Mouse (Mus musculus) CH12.LX (cell line): Measurements from ENCODE around the gene Elp4. TPM values are rescaled to one million over a fixed set of nuclear protein-coding genes. Genes with fewer than 3 reads are reported as not detected.

Experiments used
- DNase-seq: peaks from one replicate; pipeline ENCODE4 v3.0.0-alpha.2; 2013; ENCODE audit errors: extremely low read depth
- H3K27ac ChIP-seq: 2 replicates; pipeline ENCODE4 v1.5.1; 2012; ENCODE audit warnings: low read depth, mild to moderate bottlenecking, control low read depth, moderate library complexity; ENCODE audit not compliant: insufficient read depth
- H3K27me3 ChIP-seq: replicated peaks from 2 replicates; pipeline ENCODE3; 2012; ENCODE audit warnings: inconsistent platforms
- H3K36me3 ChIP-seq, 2 experiments: replicated peaks in 1 of 2; 2 replicates each; pipeline versions ENCODE3 to v1.6.1; 2012; ENCODE audit warnings: inconsistent platforms in 1 of 2, low read length in 1 of 2, mild to moderate bottlenecking in 1 of 2, mixed read lengths in 1 of 2, moderate library complexity in 1 of 2; ENCODE audit not compliant: control insufficient read depth in 1 of 2, insufficient read depth in 1 of 2
- H3K4me1 ChIP-seq, 2 experiments: 2 replicates each; pipeline ENCODE4 v1.6.1; 2012; ENCODE audit warnings: inconsistent platforms in 1 of 2, moderate library complexity in 1 of 2; ENCODE audit not compliant: insufficient read depth in 2 of 2, control insufficient read depth in 1 of 2
- H3K4me2 ChIP-seq: 2 replicates; pipeline ENCODE4 v1.6.1; 2012; ENCODE audit warnings: low read depth, mild to moderate bottlenecking, control low read depth; ENCODE audit not compliant: poor library complexity, insufficient read depth, severe bottlenecking
- H3K4me3 ChIP-seq, 3 experiments: fragments of 150-350 bp in 1 of 3; sonication (generic) in 1 of 3; replicated peaks in 1 of 3; 2 replicates each; pipeline versions ENCODE3 to v1.5.1; 2011 to 2012; ENCODE audit warnings: low read depth in 2 of 3, low read length in 2 of 3, mild to moderate bottlenecking in 2 of 3, moderate library complexity in 2 of 3, control low read depth in 1 of 3, improper control_type of control experiment in 1 of 3, inconsistent platforms in 1 of 3, mixed read lengths in 1 of 3; ENCODE audit not compliant: poor library complexity in 1 of 3
- H3K79me2 ChIP-seq: replicated peaks from 2 replicates; pipeline ENCODE4 v1.6.1; 2012; ENCODE audit warnings: mild to moderate bottlenecking, moderate library complexity; ENCODE audit not compliant: control insufficient read depth, poor library complexity, insufficient read depth, severe bottlenecking; ENCODE audit errors: extremely low read depth
- H3K9ac ChIP-seq: 2 replicates; pipeline ENCODE4 v1.6.1; 2012; ENCODE audit warnings: low read depth, mild to moderate bottlenecking, control low read depth, moderate library complexity; ENCODE audit not compliant: insufficient read depth
- H3K9me3 ChIP-seq: replicated peaks from 2 replicates; pipeline ENCODE3; 2012; ENCODE audit warnings: low read length, inconsistent platforms, mixed read lengths
- BHLHE40 ChIP-seq: IDR thresholded peaks from 2 replicates; pipeline ENCODE4 v1.6.1; 2011; ENCODE audit warnings: mild to moderate bottlenecking, low read depth, low read length, improper control_type of control experiment
- CHD2 ChIP-seq: IDR thresholded peaks from 2 replicates; pipeline ENCODE4 v1.6.1; 2011; ENCODE audit warnings: low read length, improper control_type of control experiment
- E2F4 ChIP-seq: IDR thresholded peaks from 2 replicates; pipeline ENCODE4 v1.6.1; 2011; ENCODE audit warnings: low read depth, low read length, improper control_type of control experiment; ENCODE audit not compliant: insufficient replicate concordance
- HCFC1 ChIP-seq: IDR thresholded peaks from 2 replicates; pipeline ENCODE4 v1.6.1; 2012; ENCODE audit warnings: low read depth, mild to moderate bottlenecking, inconsistent platforms, low read length, improper control_type of control experiment
- JUND ChIP-seq: conservative IDR thresholded peaks from 2 replicates; pipeline ENCODE4 v1.6.1; 2011; ENCODE audit warnings: low read depth, low read length, improper control_type of control experiment
- MAX ChIP-seq: IDR thresholded peaks from 2 replicates; pipeline ENCODE4 v1.6.1; 2011; ENCODE audit warnings: low read length, improper control_type of control experiment
- MEF2A ChIP-seq: IDR thresholded peaks from 2 replicates; pipeline ENCODE4 v1.6.1; 2014; ENCODE audit warnings: low read depth, mild to moderate bottlenecking, inconsistent platforms, low read length, improper control_type of control experiment, borderline replicate concordance
- NRF1 ChIP-seq: IDR thresholded peaks from 2 replicates; pipeline ENCODE4 v1.6.1; 2014; ENCODE audit warnings: low read depth, mild to moderate bottlenecking, inconsistent platforms, low read length, improper control_type of control experiment, moderate library complexity
- PAX5 ChIP-seq: IDR thresholded peaks from 2 replicates; pipeline ENCODE4 v1.6.1; 2012; ENCODE audit warnings: low read length, inconsistent platforms, mixed read lengths
- POLR2AphosphoS2 ChIP-seq: IDR thresholded peaks from 2 replicates; pipeline ENCODE4 v1.6.1; 2011; ENCODE audit warnings: low read depth, low read length, improper control_type of control experiment
- UBTF ChIP-seq: IDR thresholded peaks from 2 replicates; pipeline ENCODE4 v1.6.1; 2012; ENCODE audit warnings: low read depth, mild to moderate bottlenecking, inconsistent platforms, low read length, improper control_type of control experiment, moderate library complexity
- ZMIZ1 ChIP-seq: IDR thresholded peaks from 2 replicates; pipeline ENCODE4 v1.6.1; 2012; ENCODE audit warnings: low read depth, mild to moderate bottlenecking, inconsistent platforms, low read length, improper control_type of control experiment
- ZNF384 ChIP-seq: IDR thresholded peaks from 2 replicates; pipeline ENCODE4 v1.6.1; 2012; ENCODE audit warnings: low read depth, low read length, improper control_type of control experiment, inconsistent platforms
- dilution Hi-C: fragments of 300-500 bp; cut with MboI; formaldehyde crosslinking; loops from 2 replicates; pipeline ENCODE4 v1.14.3; 2020; ENCODE audit warnings: low sequenced_read_pairs; ENCODE audit not compliant: extremely low pct_unique_long_range_greater_than_20kb, extremely low pct_ligation_motif_present
- in situ Hi-C: fragments of 300-500 bp; cut with MboI; formaldehyde crosslinking; loops from 3 replicates; pipeline ENCODE4 v1.14.3; 2019; ENCODE audit warnings: low sequenced_read_pairs, low pct_ligation_motif_present, low pct_unique_long_range_greater_than_20kb, mixed read lengths
- polyA plus RNA-seq: library from polyadenylated mRNA; unstranded; fragments of >175 nt; gene quantifications from 2 replicates; pipeline ENCODE4 v1.2.1, GENCODE M21; 2012; ENCODE audit warnings: low read depth; ENCODE audit not compliant: insufficient read length
- total RNA-seq, 2 experiments: library from RNA; depleted of rRNA; stranded (reverse); fragments of 300-350 nt in 1 of 2; fragments of >200 nt in 1 of 2; gene quantifications; 2 replicates each; pipeline ENCODE4 v1.2.3; 2012 to 2014

Gene Elp4
- total and polyA plus RNA-seq, 3 experiments = 11.6 to 31.2 (median 21.3) TPM

DNA sequence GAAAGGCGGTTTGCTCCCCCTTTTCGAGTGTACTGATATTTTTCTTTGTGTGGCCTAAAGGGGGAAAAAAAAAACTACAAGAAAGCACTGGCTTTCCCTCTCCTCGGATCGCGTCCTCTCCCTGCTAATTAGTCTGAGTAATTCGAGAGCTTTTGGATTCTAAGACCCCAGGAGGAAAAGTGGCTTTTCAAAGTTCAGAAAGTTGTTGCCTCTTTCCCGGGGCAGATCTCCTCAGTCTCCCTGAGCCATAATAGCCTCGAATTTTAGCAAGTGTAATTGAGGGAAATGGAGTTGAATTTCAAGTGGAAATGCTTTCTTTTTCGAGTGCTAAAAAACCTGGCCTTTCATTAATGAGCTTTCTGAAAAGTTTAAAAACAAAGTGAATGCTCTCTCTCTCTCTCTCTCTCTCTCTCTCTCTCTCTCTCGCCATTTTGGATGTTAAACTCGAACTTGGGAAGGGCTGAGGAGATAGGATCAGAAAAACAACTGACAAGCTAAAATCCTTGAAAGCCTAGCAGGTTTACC, 227.4 kb downstream of the Elp4 start:
- in situ Hi-C loops = no loop called here

DNA sequence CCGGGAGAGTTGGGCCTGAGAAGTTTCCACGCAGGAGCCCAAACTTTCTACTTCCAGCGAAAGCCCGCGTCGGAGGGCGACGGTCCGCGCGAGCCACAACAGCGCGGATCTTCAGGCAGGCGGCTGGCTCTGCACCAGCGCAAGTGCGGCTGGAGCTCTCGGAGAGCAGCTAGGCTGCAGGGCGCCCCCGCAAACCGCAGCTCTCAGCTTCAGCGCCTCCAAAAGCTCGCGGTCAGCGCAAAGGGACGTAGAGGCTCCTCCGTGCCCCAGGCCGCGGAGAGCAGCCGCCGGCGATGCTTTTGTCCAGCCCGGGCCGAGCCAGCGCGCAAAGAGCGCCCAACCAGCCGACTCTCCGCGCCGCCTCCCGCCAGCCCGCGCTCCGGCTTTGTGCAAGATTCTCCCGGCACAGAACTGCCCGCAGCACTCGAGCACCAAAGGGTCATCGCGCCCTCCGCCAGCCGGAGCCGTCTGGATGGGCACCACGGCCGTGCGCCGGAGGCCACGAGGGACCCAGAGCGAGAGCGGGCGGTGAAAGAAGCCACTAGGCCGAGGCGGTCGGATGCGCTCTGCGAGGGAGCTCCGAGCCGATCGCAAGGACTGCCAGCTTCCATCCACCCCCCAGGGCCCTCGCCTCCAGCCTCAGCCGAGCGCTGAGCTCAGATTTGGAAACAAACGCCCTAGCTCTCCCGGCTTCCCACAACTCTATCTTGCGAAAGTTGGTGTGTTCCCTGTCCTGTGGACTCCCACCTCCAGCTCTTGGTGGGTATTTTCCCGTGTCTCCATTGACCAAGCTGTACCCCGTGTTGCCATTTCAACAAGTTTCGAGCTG, 228.1 kb downstream of the Elp4 start:
- DNase-seq = peak; percentile 9
- TF ChIP-seq UBTF (peak; percentile 74), NRF1 (no peak)
- dilution Hi-C loops (no loop called here), in situ Hi-C loops (no loop called here)
- Histone ChIP-seq H3K9me3 (peaks cover 10% of the 10 kb centered on the region), H3K4me1 (peaks cover 2 to 10% of the 10 kb centered on the region in 2 experiments; a peak in 2 of 4 replicates), H3K4me2 (peak overlapping the region; percentile 92), H3K36me3 (no peaks in the 10 kb centered on the region), H3K79me2 (no peaks in the 10 kb centered on the region), H3K27ac (no peak overlapping the region), H3K27me3 (peaks cover 69% of the 10 kb centered on the region), H3K9ac (no peak overlapping the region; the same call in 1 of the 2 replicates), H3K4me3 (peak overlapping the region in 2 of 3 experiments; percentile 22 to 68)

More for the DNA sequence above, 227.4 kb downstream of the Elp4 start:
- Histone ChIP-seq H3K79me2 (no peaks in the 10 kb centered on the region), H3K4me1 (peaks cover 2 to 10% of the 10 kb centered on the region in 2 experiments; a peak in 2 of 4 replicates), H3K9ac (no peak overlapping the region), H3K27me3 (peaks cover 62% of the 10 kb centered on the region), H3K4me3 (peak overlapping the region in 1 of 3 experiments; percentile 68), H3K36me3 (no peaks in the 10 kb centered on the region), H3K27ac (no peak overlapping the region), H3K9me3 (peaks cover 10% of the 10 kb centered on the region), H3K4me2 (peak overlapping the region; percentile 92)
- no peak for DNase-seq
- dilution Hi-C loops = no loop called here
- TF ChIP-seq E2F4 = no peak
- TF ChIP-seq ZMIZ1 = no peak
- TF ChIP-seq POLR2AphosphoS2 = no peak
- TF ChIP-seq HCFC1 = no peak
- TF ChIP-seq JUND = no peak
- TF ChIP-seq PAX5 = no peak
- TF ChIP-seq CHD2 = no peak
- TF ChIP-seq BHLHE40 = no peak
- TF ChIP-seq MAX = no peak

GRCm38 (mm10) chr2:105675730-105676079, 228.7 kb downstream of the Elp4 start:
- peaks cover 75% of the 10 kb centered on the region for H3K27me3 ChIP-seq
- H3K36me3 ChIP-seq = no peaks in the 10 kb centered on the region
- DNase-seq = no peak

More at GRCm38 (mm10) chr2:105675730-105676079, 228.7 kb downstream of the Elp4 start:
- peaks cover 10% of the 10 kb centered on the region for H3K9me3 ChIP-seq
- H3K4me2 ChIP-seq = peak overlapping the region; percentile 92
- no peaks in the 10 kb centered on the region for H3K79me2 ChIP-seq
- H3K9ac ChIP-seq = no peak overlapping the region
- dilution Hi-C loops = no loop called here
- TF ChIP-seq ZNF384 (peak; percentile 47), MEF2A (no peak)
- H3K4me3 ChIP-seq = peak overlapping the region in 1 of 3 experiments; percentile 22
- H3K27ac ChIP-seq = no peak overlapping the region
- peaks cover 2 to 10% of the 10 kb centered on the region in 2 experiments; a peak in 2 of 4 replicates for H3K4me1 ChIP-seq
- in situ Hi-C loops = no loop called here
